Mouse (Mus musculus) small intestine, adult 10 weeks (tissue): Measurements from ENCODE around the gene Mcemp1. TPM values are rescaled to one million over a fixed set of nuclear protein-coding genes. Genes with fewer than 3 reads are reported as not detected.

ENCODE experiments used
- polyA plus RNA-seq: library from polyadenylated mRNA; stranded (reverse); fragments of 350-450 nt; fragmentation: Illumina TruSeq; extraction: RNeasy Lipid Tissue Mini Kit (QIAGEN cat#74804); gene quantifications from one replicate; pipeline ENCODE4 v1.2.3, GENCODE M21; 2014; ENCODE audit warnings: low replicate concordance

Mcemp1 gene
- polyA plus RNA-seq: not detected

DNA sequence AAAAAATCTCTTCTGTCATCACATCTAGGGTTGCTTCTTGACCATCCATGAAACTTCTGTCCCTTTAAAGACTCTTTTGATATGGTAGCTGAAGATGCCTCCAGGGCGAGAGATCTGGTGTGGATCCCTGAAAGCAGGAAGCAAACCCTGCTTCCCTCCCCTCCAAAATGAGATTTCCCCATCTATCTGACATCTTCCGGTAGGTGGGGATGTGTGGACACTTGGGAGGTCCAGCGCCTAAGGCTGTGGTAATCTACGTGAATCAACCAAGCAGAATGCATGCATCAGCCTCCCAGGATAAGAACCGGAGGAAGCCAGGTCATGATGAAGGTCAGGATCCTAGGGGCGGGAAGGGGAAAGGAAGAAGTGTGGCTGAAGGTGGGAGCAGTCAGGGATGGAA lies at the start of gene Mcemp1:
Gene Mcemp1, plus strand, starts transcription at position 248 of the 400 bp plus-strand sequence.

DNA sequence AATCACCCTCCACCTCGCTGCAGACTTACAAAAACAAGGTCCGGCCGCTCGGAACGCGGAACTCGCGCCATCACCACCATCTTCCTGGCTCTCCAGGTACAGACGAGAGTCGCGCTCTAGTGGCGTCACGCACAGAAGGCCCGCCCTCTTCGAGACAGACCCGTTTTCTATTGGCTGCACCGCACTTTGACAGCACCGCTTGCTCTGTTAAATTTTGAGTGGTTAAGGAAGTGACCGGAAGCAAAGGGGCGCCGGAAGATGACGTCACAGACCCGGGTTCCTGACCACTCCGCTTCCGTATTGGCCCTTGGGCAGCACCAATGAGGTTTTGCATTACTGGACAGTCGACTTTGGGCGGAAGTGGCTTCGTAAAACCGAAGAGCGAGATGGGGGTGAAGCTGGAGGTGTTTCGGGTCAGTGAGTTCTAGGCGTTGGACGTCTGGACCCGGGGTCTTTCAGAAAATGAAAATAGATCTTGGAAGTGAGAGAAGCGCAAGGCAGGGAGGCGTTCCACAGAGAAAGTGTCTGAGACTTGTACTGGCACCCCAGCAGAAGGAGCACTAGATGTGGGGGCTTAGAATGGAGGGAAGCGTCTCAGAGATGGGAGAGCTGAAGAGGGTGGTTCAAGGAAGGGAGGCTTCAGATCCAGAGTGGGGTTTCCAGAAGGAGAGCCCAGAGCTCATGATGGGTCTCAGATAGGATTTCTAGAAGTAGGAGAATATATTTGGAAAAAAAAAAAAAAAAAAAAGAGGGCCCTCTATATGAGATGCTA lies 44.2 kb upstream of the Mcemp1 start, which contains the start of the genes Xab2 and Pet100:
Gene Xab2, minus strand, starts transcription at position 118 of the 772 bp plus-strand sequence.
Gene Pet100, plus strand, starts transcription at position 350 of the 772 bp plus-strand sequence.

DNA sequence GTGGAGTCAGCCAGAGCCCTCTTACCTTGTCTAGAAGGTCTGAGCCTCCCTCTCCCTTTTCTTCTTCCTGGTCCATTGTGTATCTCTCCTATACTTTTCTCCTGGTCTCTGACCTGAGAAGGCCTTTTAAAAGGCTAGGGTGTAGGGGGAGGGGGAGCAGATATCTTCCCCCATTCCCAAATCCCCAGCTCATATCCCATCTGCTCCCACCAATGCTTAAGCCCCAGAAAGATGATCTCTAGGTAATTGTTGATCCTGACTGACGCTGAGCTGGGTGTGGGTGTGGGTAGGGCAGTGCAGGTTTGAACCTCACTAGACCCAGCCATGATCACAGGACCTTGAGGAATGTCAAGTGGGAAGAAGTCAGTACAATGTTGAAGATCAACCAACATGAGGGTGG lies 40.1 kb upstream of the Mcemp1 start, which contains the start of gene Pcp2:
Gene Pcp2, minus strand, starts transcription at position 101 of the 400 bp plus-strand sequence.

DNA sequence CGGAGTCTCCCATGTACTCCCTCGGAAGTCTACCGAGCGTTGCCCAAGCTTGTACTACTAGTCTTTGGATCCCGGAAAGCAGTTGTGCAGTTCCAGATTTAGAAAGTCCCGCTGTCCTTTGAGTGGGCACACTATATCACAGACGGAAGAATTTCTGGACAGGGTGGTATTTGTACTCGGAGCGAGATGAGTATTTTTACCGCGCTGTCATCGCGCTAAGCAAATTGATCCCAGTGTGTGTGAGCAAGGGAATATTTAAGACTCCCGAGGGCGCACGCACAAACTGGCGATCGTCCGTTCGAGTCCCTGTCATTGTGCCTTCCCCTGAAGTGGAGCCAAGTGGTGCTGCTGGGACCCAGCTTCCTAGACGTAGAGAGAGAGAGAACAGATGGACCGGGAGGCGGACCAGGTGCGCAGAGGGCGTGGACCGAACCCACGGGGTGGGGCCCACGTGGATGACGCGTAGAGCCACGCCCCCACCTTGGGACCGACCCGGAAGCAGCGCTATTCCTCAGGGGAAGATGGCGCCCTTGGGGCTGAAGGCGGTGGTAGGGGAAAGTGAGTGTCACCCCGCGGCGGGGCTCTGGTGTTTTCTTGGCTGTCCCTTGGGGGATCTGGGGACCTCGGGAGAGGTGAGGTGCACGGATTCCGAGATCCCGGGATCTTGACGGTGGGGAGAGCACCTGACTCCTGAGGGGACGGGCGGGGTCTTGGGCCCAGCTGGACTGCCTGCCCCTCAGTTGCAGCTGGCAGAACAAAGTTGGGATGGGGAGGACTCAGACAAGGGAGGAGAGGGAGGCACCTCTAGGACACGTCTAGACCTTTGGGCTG lies 34.7 kb upstream of the Mcemp1 start, which contains the start of gene Stxbp2:
Gene Stxbp2, plus strand, starts transcription at position 309 of the 831 bp plus-strand sequence.

DNA sequence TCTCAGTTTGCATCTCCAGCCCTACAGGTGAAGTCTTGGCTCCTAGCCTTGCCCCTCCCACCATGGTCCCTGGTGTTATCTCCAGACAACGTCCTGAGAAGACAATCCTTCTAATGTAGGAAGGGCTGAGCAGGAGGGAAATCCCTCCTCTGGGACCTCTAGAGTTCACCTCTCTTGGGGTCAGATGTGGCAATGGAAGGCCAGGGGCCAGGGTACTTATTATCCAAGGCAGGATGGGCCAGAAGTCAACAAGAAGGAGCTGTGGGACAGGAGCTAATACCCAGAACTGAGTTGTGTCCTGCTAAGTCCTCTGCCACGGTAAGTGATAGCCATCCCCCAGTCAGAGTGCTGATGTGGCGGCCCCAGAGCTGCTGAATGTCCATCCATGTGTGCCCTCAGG lies 10.0 kb upstream of the Mcemp1 start, which contains the start of gene Retn:
Gene Retn, plus strand, starts transcription at position 245 of the 400 bp plus-strand sequence.

DNA sequence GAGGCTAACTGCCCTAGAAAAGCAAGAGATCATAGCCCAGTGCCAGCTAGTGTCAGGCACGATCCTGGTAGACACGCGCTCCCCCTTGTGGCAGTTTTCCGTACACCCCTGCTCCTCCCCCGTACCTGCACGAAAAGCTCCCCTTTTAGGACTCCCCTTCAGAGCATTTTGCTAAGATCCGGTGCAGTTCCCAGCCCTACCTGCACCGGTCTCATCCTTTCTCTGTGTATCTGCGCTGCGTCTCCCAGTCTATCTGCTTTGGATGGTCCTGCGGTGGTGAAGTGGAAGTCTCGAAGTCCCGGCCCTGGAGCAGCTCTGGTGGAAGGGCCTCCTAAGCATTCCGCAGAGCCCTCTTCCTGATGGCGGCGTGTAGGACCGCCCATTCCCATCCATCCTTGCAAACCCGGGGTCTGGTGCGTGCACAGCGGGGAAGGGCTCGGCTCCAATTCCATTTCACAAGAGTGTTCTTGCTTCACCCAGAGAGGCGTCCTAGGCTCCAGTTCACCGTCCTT lies 6.5 kb downstream of the Mcemp1 start, which contains the start of gene Fcor:
Gene Fcor, minus strand, starts transcription at position 383 of the 512 bp plus-strand sequence.

DNA sequence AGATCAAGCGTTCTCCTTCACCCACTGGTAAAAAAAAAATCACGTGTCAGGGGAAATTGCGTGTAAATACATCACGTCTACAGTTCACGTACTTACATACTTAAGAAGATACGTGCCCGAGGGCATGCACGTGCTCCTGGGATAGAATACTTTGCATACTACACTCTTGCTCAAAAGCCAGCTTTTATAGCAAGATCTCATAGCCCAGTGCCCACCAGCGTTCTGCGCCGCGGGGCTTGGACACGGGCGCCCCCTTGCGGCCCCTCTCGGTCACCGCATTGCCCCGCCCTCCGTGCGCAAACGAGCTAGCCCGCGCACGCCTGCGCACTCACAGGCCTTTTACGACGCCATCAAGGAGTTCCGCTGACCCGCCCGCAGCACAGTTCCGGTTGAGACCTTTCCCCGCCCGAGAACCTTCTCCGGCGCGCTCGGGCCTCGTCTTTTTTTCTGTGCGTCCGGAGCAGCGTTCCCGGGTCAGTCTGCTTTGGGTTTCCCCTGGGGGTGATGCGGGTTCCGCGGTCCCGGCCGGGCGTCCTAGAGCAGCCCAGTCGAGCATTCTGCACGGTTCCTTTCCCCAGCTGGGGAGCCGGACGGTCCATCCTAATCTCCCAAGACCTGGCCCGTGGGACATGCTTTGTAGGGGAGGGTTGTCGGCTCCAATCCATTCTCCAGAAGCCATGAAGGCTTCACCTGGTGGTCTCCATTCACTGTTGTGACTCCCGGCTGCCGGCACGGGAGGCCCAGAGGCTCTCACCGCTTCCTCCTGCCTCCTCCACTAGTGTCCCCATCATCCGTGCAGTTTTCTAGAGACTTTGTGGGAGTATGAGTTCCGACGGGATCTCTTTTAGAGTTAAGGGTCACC lies 10.8 kb downstream of the Mcemp1 start, which contains the start of gene Trappc5:
Gene Trappc5, plus strand, starts transcription at position 169 of the 862 bp plus-strand sequence.

DNA sequence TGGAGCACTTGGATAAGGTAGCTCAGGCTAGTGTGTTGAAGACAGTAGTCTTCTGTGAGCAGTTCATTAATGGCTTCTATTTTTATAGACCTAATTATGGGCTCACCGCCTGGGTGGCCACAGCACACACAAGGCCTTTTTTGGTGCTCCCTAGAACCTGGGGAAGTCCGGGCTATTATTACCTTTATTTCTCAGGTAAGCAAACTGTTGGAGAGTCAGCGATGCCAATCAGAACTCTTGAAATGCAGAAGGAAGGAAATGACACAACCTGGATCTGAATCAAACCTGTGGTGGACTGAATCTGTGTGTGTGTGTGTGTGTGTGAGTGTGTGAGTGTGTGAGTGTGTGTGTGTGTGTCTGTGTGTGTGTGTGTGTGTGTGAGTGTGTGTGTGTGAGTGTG lies 28.6 kb downstream of the Mcemp1 start, which contains the start of gene Fcer2a:
Gene Fcer2a, minus strand, starts transcription at position 55 of the 400 bp plus-strand sequence.

Other genes starting within 250 kb of the Mcemp1 start
- 1.3 TPM for gene Pex11g, start 198.1 kb upstream of the Mcemp1 start, polyA plus RNA-seq
- not detected for gene Tex45, start 194.9 kb upstream of the Mcemp1 start, polyA plus RNA-seq
- 0.52 TPM for gene Zfp358, start 172.6 kb upstream of the Mcemp1 start, polyA plus RNA-seq
- 16.9 TPM for gene Mcoln1, start 165.3 kb upstream of the Mcemp1 start, polyA plus RNA-seq
- gene Pnpla6, start 150.4 kb upstream of the Mcemp1 start, polyA plus RNA-seq: 14.2 TPM
- 1.4 TPM for gene C330021F23Rik, start 97.8 kb upstream of the Mcemp1 start, polyA plus RNA-seq
- 2.7 TPM for gene Camsap3, start 78.5 kb upstream of the Mcemp1 start, polyA plus RNA-seq
- gene Xab2, start 44.4 kb upstream of the Mcemp1 start, polyA plus RNA-seq: 0.19 TPM
- 4.4 TPM for gene Pet100, start 44.2 kb upstream of the Mcemp1 start, polyA plus RNA-seq
- gene Pcp2, start 40.2 kb upstream of the Mcemp1 start, polyA plus RNA-seq: not detected
- gene Stxbp2, start 34.8 kb upstream of the Mcemp1 start, polyA plus RNA-seq: 46.8 TPM
- gene Retn, start 10.0 kb upstream of the Mcemp1 start, polyA plus RNA-seq: 3.1 TPM
- not detected for gene Fcor, start 6.6 kb downstream of the Mcemp1 start, polyA plus RNA-seq
- 4.5 TPM for gene Trappc5, start 10.5 kb downstream of the Mcemp1 start, polyA plus RNA-seq
- gene Fcer2a, start 28.4 kb downstream of the Mcemp1 start, polyA plus RNA-seq: 0.85 TPM
- gene Clec4g, start 54.9 kb downstream of the Mcemp1 start, polyA plus RNA-seq: not detected
- gene Cd209a, start 83.2 kb downstream of the Mcemp1 start, polyA plus RNA-seq: 15.9 TPM
- 0.37 TPM for gene Cd209e, start 188.6 kb downstream of the Mcemp1 start, polyA plus RNA-seq
- not detected for gene Cd209d, start 212.8 kb downstream of the Mcemp1 start, polyA plus RNA-seq